Mouse (Mus musculus) adrenal gland, postnatal 10 days (tissue): ENCODE measurements at regions not wholly inside any gene's neighbourhood (a gene's known extent, or its start where the extent isn't known, plus 50 kb on each side); places are given as distances from the start of the nearest gene placed in this dataset.

Experiments
- DNase-seq: peaks from one replicate; pipeline ENCODE4 v3.0.0; 2021; ENCODE audit warnings: mixed read lengths

- peak; percentile 8 for DNase-seq
Measured at GRCm38 (mm10) chr4:73111311-73111710, 258.9 kb upstream of the Aldoart1 start.
